21 mouse cellular contexts compared by ENCODE assay signal in genomic region chr8:89310696-89311214, GRCm38 (mm10).
DNase-seq lines count a peak whose midpoint lies in the region; ATAC-seq and TF ChIP-seq lines count a peak whose summit lies in the region.
"Had no signal": no experiment of that assay in that cellular context is flagged by ENCODE, and none has a peak within 500 bp of the region (broad histone marks: within the 10 kb centered on the region; RNA-seq: fewer than 3 reads in every experiment).

No protein-coding gene starts in this region.

- H3K36me3 ChIP-seq in hindbrain, embryonic 12.5 days, result no peaks in the 10 kb centered on the region
- H3K36me3 ChIP-seq in hindbrain, embryonic 13.5 days, result no peaks in the 10 kb centered on the region
- no peaks in the 10 kb centered on the region for H3K36me3 ChIP-seq in midbrain, embryonic 12.5 days
- no peaks in the 10 kb centered on the region for H3K36me3 ChIP-seq in midbrain, postnatal 0 days (ENCODE audit: insufficient read depth, low read length)
- no peaks in the 10 kb centered on the region for H3K36me3 ChIP-seq in forebrain, embryonic 15.5 days
- H3K36me3 ChIP-seq: heart, embryonic 10.5 days; intestine, embryonic 15.5 days had no signal

- H3K9ac ChIP-seq in hindbrain, embryonic 12.5 days, result no peak overlapping the region
- H3K9ac ChIP-seq in hindbrain, embryonic 13.5 days, result no peak overlapping the region
- no peak overlapping the region for H3K9ac ChIP-seq in midbrain, embryonic 12.5 days (replicated peaks)
- no peak overlapping the region for H3K9ac ChIP-seq in midbrain, postnatal 0 days (replicated peaks; ENCODE audit: low read length, poor library complexity, severe bottlenecking)
- no peak overlapping the region for H3K9ac ChIP-seq in forebrain, embryonic 15.5 days (replicated peaks)
- H3K9ac ChIP-seq: hindbrain, embryonic 14.5 days; intestine, embryonic 15.5 days had no signal

- peaks cover 22% of the 10 kb centered on the region for H3K4me1 ChIP-seq in hindbrain, embryonic 12.5 days
- peaks cover 38% of the 10 kb centered on the region for H3K4me1 ChIP-seq in hindbrain, embryonic 13.5 days (replicated peaks)
- H3K4me1 ChIP-seq in midbrain, embryonic 12.5 days, result peaks cover 37% of the 10 kb centered on the region
- H3K4me1 ChIP-seq in midbrain, postnatal 0 days (ENCODE audit: insufficient read depth, low read length), result no peaks in the 10 kb centered on the region
- peaks cover 42% of the 10 kb centered on the region for H3K4me1 ChIP-seq in forebrain, embryonic 15.5 days
- H3K4me1 ChIP-seq: heart, embryonic 10.5 days had no signal

- no peak for TF ChIP-seq CTCF in midbrain, postnatal 0 days (IDR thresholded peaks at IDR 0.05)

- no peak overlapping the region for H3K4me2 ChIP-seq in hindbrain, embryonic 12.5 days (replicated peaks)
- no peak overlapping the region for H3K4me2 ChIP-seq in hindbrain, embryonic 13.5 days
- H3K4me2 ChIP-seq in midbrain, embryonic 12.5 days (replicated peaks), result 0 out of 2 replicates have a peak overlapping the region, but pooled peaks have one; percentile 4
- H3K4me2 ChIP-seq in midbrain, postnatal 0 days (ENCODE audit: low read depth, low read length, poor library complexity, severe bottlenecking), result no peak overlapping the region
- no peak overlapping the region for H3K4me2 ChIP-seq in forebrain, embryonic 15.5 days (replicated peaks)
- H3K4me2 ChIP-seq: hindbrain, embryonic 14.5 days; intestine, embryonic 15.5 days; liver, embryonic 11.5 days had no signal

- no peaks in the 10 kb centered on the region for H3K27me3 ChIP-seq in hindbrain, embryonic 12.5 days
- H3K27me3 ChIP-seq in hindbrain, embryonic 13.5 days, result no peaks in the 10 kb centered on the region
- no peaks in the 10 kb centered on the region for H3K27me3 ChIP-seq in midbrain, embryonic 12.5 days
- no peaks in the 10 kb centered on the region for H3K27me3 ChIP-seq in midbrain, postnatal 0 days (ENCODE audit: insufficient read depth, low read length)
- H3K27me3 ChIP-seq in forebrain, embryonic 15.5 days, result no peaks in the 10 kb centered on the region
- H3K27me3 ChIP-seq: CH12.LX; intestine, embryonic 15.5 days had no signal

- H3K9me3 ChIP-seq in hindbrain, embryonic 12.5 days (replicated peaks), result no peaks in the 10 kb centered on the region
- H3K9me3 ChIP-seq in hindbrain, embryonic 13.5 days, result no peaks in the 10 kb centered on the region
- no peaks in the 10 kb centered on the region for H3K9me3 ChIP-seq in midbrain, embryonic 12.5 days
- no peaks in the 10 kb centered on the region for H3K9me3 ChIP-seq in midbrain, postnatal 0 days (ENCODE audit: low read length)
- no peaks in the 10 kb centered on the region for H3K9me3 ChIP-seq in forebrain, embryonic 15.5 days
- H3K9me3 ChIP-seq: heart, embryonic 10.5 days; intestine, embryonic 15.5 days had no signal

- WGBS in hindbrain, embryonic 12.5 days, result 32% methylated on average over 5 of the region's 5 CpGs
- WGBS in hindbrain, embryonic 13.5 days, result 21% methylated on average over 5 of the region's 5 CpGs
- 24% methylated on average over 5 of the region's 5 CpGs for WGBS in midbrain, embryonic 12.5 days
- WGBS in midbrain, postnatal 0 days, result 28% methylated on average over 5 of the region's 5 CpGs
- 9% methylated on average over 5 of the region's 5 CpGs for WGBS in forebrain, embryonic 15.5 days

- no peak for DNase-seq in midbrain, postnatal 0 days (ENCODE audit: low spot score)
- DNase-seq in urinary bladder, adult 2 months (ENCODE audit: low spot score), result no peak
- no peak for DNase-seq in frontal cortex, postnatal 25 days (ENCODE audit: low spot score in 2 of 2)
- DNase-seq: adrenal gland, postnatal 14 days; cerebellum, adult 11 months; cerebellum, postnatal 14 days; kidney, postnatal 10 days; left cerebral cortex, postnatal 4 days; lung, adult 18-20 months; lung, postnatal 14 days; right cerebral cortex, adult 18-20 months; thymus, postnatal 25 days had no signal

- no peak overlapping the region for H3K4me3 ChIP-seq in hindbrain, embryonic 12.5 days
- no peak overlapping the region for H3K4me3 ChIP-seq in hindbrain, embryonic 13.5 days
- no peak overlapping the region for H3K4me3 ChIP-seq in midbrain, embryonic 12.5 days
- H3K4me3 ChIP-seq in midbrain, postnatal 0 days (ENCODE audit: low read depth, low read length), result no peak overlapping the region
- H3K4me3 ChIP-seq in forebrain, embryonic 15.5 days, result no peak overlapping the region
- H3K4me3 ChIP-seq: heart, embryonic 10.5 days; intestine, embryonic 15.5 days had no signal

- H3K27ac ChIP-seq in hindbrain, embryonic 12.5 days, result 0 out of 2 replicates have a peak overlapping the region, but pooled peaks have one; percentile 48
- H3K27ac ChIP-seq in hindbrain, embryonic 13.5 days, result no peak overlapping the region
- peak overlapping the region; percentile 15; the same call in 1 of the 2 replicates for H3K27ac ChIP-seq in midbrain, embryonic 12.5 days (replicated peaks)
- no peak overlapping the region for H3K27ac ChIP-seq in midbrain, postnatal 0 days (ENCODE audit: low read depth, low read length)
- peak overlapping the region; percentile 56 for H3K27ac ChIP-seq in forebrain, embryonic 15.5 days (replicated peaks)
- H3K27ac ChIP-seq: heart, embryonic 10.5 days; hindbrain, embryonic 14.5 days; intestine, embryonic 15.5 days had no signal

- no peak for ATAC-seq in hindbrain, embryonic 12.5 days (ENCODE audit: low FRiP score)
- no peak for ATAC-seq in hindbrain, embryonic 13.5 days (ENCODE audit: low FRiP score)
- ATAC-seq in midbrain, embryonic 12.5 days (ENCODE audit: low FRiP score, low read depth), result no peak
- no peak for ATAC-seq in midbrain, postnatal 0 days (ENCODE audit: low FRiP score)
- ATAC-seq in forebrain, embryonic 15.5 days (replicated peaks), result peak; percentile 61; the same call in 1 of the 2 replicates
- ATAC-seq: intestine, embryonic 15.5 days had no signal

Comparison
In these comparisons a context has a peak if more than half of its experiments do, and no peak if none do; other contexts are left out.
1. H3K27ac ChIP-seq: peak in hindbrain, embryonic 12.5 days (single experiment), midbrain, embryonic 12.5 days (single experiment) and forebrain, embryonic 15.5 days (single experiment); none in hindbrain, embryonic 13.5 days (single experiment) and midbrain, postnatal 0 days (single experiment).